Mouse (Mus musculus) G1E (cell line): Measurements from ENCODE around the gene Mrnip.

Experiments used
- CTCF ChIP-seq: IDR thresholded peaks from 2 replicates; pipeline ENCODE4 v1.5.1; 2012; ENCODE audit warnings: low read depth, low read length, inconsistent platforms, mixed read lengths
- GATA1 ChIP-seq: IDR thresholded peaks from 2 replicates; pipeline ENCODE4 v1.6.1; 2012; ENCODE audit warnings: borderline replicate concordance, low read length, inconsistent platforms, mixed read lengths
- TAL1 ChIP-seq: conservative IDR thresholded peaks from 2 replicates; pipeline ENCODE4 v1.6.1; 2012; ENCODE audit warnings: low read depth, low read length, inconsistent platforms, mixed read lengths

GRCm38 (mm10) chr11:50192278-50192677 lies 18.0 kb downstream of the Mrnip start:
- TF ChIP-seq CTCF (no peak), GATA1 (no peak), TAL1 (no peak)
